Mouse (Mus musculus): ENCODE results near the gene Lhx4.

Gene Lhx4

GRCm38 (mm10) chr1:155742411-155743363, 8.8 kb downstream of the Lhx4 start:
- in situ Hi-C loops (cut with MboI, MseI): no loop called here

GRCm38 (mm10) chr1:155741988-155742387, 9.5 kb downstream of the Lhx4 start:
- in situ Hi-C loops (cut with MboI, MseI): no loop called here

GRCm38 (mm10) chr1:155741378-155741945, 10.0 kb downstream of the Lhx4 start:
- in situ Hi-C loops (cut with MboI, MseI): no loop called here

GRCm38 (mm10) chr1:155740622-155741377, 10.7 kb downstream of the Lhx4 start:
- in situ Hi-C loops (cut with MboI, MseI): no loop called here

- in situ Hi-C loops (cut with MboI, MseI): no loop called here
These were observed 13.6 kb downstream of the Lhx4 start for GRCm38 (mm10) chr1:155737809-155738383.

- in situ Hi-C loops (cut with MboI, MseI): no loop called here
These were observed 14.3 kb downstream of the Lhx4 start for GRCm38 (mm10) chr1:155737017-155737808.

GRCm38 (mm10) chr1:155736096-155736825, 15.2 kb downstream of the Lhx4 start:
- in situ Hi-C loops (cut with MboI, MseI): no loop called here

GRCm38 (mm10) chr1:155731156-155731555, 20.3 kb downstream of the Lhx4 start:
- in situ Hi-C loops (cut with MboI, MseI): no loop called here

- in situ Hi-C loops (cut with MboI, MseI): loop anchor here (5.0 to 10.0 kb wide), 2 partner anchors 152 to 446 kb away; no protein-coding TSS in a partner anchor
These were observed 22.2 kb downstream of the Lhx4 start for GRCm38 (mm10) chr1:155729113-155729795.

- in situ Hi-C loops (cut with MboI, MseI): loop anchor here (5.0 to 10.0 kb wide), 2 partner anchors 151 to 447 kb away; no protein-coding TSS in a partner anchor
These were observed 23.7 kb downstream of the Lhx4 start for GRCm38 (mm10) chr1:155727830-155728229.

GRCm38 (mm10) chr1:155725876-155726275, 25.6 kb downstream of the Lhx4 start:
- in situ Hi-C loops (cut with MboI, MseI): loop anchor here (5.0 to 10.0 kb wide), 2 partner anchors 149 to 449 kb away; no protein-coding TSS in a partner anchor

- in situ Hi-C loops (cut with MboI, MseI): loop anchor here (10.0 kb wide), 1 partner anchor 450 kb away; no protein-coding TSS in a partner anchor
These were observed 27.2 kb downstream of the Lhx4 start for GRCm38 (mm10) chr1:155724301-155724700.

GRCm38 (mm10) chr1:155722185-155722584, 29.3 kb downstream of the Lhx4 start:
- in situ Hi-C loops (cut with MboI, MseI): loop anchor here (10.0 kb wide), 1 partner anchor 453 kb away; no protein-coding TSS in a partner anchor

- in situ Hi-C loops (cut with MboI, MseI): loop anchor here (10.0 kb wide), 1 partner anchor 453 kb away; no protein-coding TSS in a partner anchor
These were observed 30.0 kb downstream of the Lhx4 start for GRCm38 (mm10) chr1:155721443-155721842.

- in situ Hi-C loops (cut with MboI, MseI): loop anchor here (10.0 kb wide), 1 partner anchor 455 kb away; no protein-coding TSS in a partner anchor
These were observed 31.5 kb downstream of the Lhx4 start for GRCm38 (mm10) chr1:155720006-155720405.

GRCm38 (mm10) chr1:155718851-155719250, 32.6 kb downstream of the Lhx4 start:
- in situ Hi-C loops (cut with MboI, MseI): no loop called here

- in situ Hi-C loops (cut with MboI, MseI): no loop called here
These were observed 34.2 kb downstream of the Lhx4 start for GRCm38 (mm10) chr1:155717301-155717700.

- in situ Hi-C loops (cut with MboI, MseI): no loop called here
These were observed 36.1 kb downstream of the Lhx4 start for GRCm38 (mm10) chr1:155715366-155715765.

- in situ Hi-C loops (cut with MboI, MseI): no loop called here
These were observed 38.2 kb downstream of the Lhx4 start for GRCm38 (mm10) chr1:155713306-155713705.
